Mouse (Mus musculus) kidney, embryonic 15.5 days (tissue): ENCODE measurements around the gene Rnf183. TPM values are rescaled to one million over a fixed set of nuclear protein-coding genes. Genes with fewer than 3 reads are reported as not detected.

Source experiments
- polyA plus RNA-seq: library from polyadenylated mRNA; unstranded; fragments of >200 nt; fragmentation: Nextera tagmentation; extraction: Ambion mirVana; gene quantifications from 2 replicates; pipeline ENCODE4 v1.2.1, GENCODE M21; 2015

Rnf183 gene
- polyA plus RNA-seq, 1 experiment from 2014 or later = 0.29 TPM

Other genes starting within 250 kb of the Rnf183 start
- gene Zfp37, start 204.2 kb downstream of the Rnf183 start, polyA plus RNA-seq = 10.2 and 11.3 TPM in 2 replicates
- gene Slc31a2, start 172.7 kb downstream of the Rnf183 start, polyA plus RNA-seq = 23.9 and 26.5 TPM in 2 replicates
- gene Fkbp15, start 74.7 kb downstream of the Rnf183 start, polyA plus RNA-seq = 24.3 and 24.7 TPM in 2 replicates
- 50.9 and 53.9 TPM in 2 replicates for gene Slc31a1, start 74.5 kb downstream of the Rnf183 start, polyA plus RNA-seq
- gene Cdc26, start 26.6 kb downstream of the Rnf183 start, polyA plus RNA-seq = 161 and 178 TPM in 2 replicates
- gene Prpf4, start 26.5 kb downstream of the Rnf183 start, polyA plus RNA-seq = 23.5 and 24.9 TPM in 2 replicates
- gene Wdr31, start 35.6 kb upstream of the Rnf183 start, polyA plus RNA-seq = 11.8 and 13.6 TPM in 2 replicates
- gene Bspry, start 44.8 kb upstream of the Rnf183 start, polyA plus RNA-seq = 19.5 and 21.3 TPM in 2 replicates
- gene Hdhd3, start 68.2 kb upstream of the Rnf183 start, polyA plus RNA-seq = 14.7 and 15.2 TPM in 2 replicates
- gene Alad, start 84.7 kb upstream of the Rnf183 start, polyA plus RNA-seq = 97.3 and 106 TPM in 2 replicates
- gene Pole3, start 89.8 kb upstream of the Rnf183 start, polyA plus RNA-seq = 94.0 and 100 TPM in 2 replicates
- 0.47 and 0.57 TPM in 2 replicates for gene 4933430I17Rik, start 90.1 kb upstream of the Rnf183 start, polyA plus RNA-seq
- gene Rgs3, start 124.6 kb upstream of the Rnf183 start, polyA plus RNA-seq = 53.7 and 56.9 TPM in 2 replicates